Mouse (Mus musculus): ENCODE results near the gene Xrcc6. TPM values are rescaled to one million over a fixed set of nuclear protein-coding genes. Genes with fewer than 3 reads are reported as not detected.
A peak's percentile ranks its signal among the peaks of the same experiment; 100 is the strongest.

The Xrcc6 gene
- total and polyA plus RNA-seq, 3 experiments: 18.6 to 24.3 (median 18.9) TPM

DNA sequence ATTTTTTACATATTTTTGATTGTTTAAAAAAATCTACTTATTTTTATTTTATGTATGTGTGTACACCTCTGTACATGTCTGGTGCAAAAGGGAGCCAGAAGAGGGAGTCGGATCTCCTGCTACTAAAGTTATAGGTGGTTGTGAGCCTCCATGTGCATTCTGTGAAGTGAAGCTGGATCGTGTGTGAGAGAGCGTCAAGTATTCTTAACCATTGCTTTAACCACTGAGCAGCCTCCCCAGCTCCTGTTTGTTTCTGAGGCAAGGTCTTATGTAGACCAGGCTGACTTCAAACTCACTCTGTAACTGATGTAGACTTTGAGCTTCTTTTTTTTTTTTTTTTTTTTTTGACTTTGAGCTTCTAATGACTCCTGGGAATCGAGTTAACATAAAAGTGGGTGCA lies 29.8 kb downstream of the Xrcc6 start:
- TF ChIP-seq POLR2A (IDR thresholded peaks at IDR 0.05; ENCODE audit: insufficient read depth, low read depth, low read length) (no peak), CTCF (IDR thresholded peaks at IDR 0.05) (no peak)
- DNase-seq: no peak
- Histone ChIP-seq H3K27me3 (ENCODE audit: control insufficient read depth, insufficient read depth, low read length) (no peaks in the 10 kb centered on the region), H3K36me3 (ENCODE audit: control insufficient read depth, insufficient read depth, low read length) (no peaks in the 10 kb centered on the region; the same call in 1 of the 2 replicates), H3K27ac (no peak overlapping the region), H3K79me2 (replicated peaks; ENCODE audit: control insufficient read depth, insufficient read depth, low read length) (no peaks in the 10 kb centered on the region), H3K4me3 (no peak overlapping the region), H3K4me1 (ENCODE audit: control insufficient read depth, insufficient read depth, low read length) (peaks cover 1% of the 10 kb centered on the region; the same call in 1 of the 2 replicates), H3K9ac (ENCODE audit: low read depth, low read length) (no peak overlapping the region)
- WGBS: 85% methylated on average over 4 of the region's 4 CpGs
- intact Hi-C loops (cut with DNase I): no loop called here

DNA sequence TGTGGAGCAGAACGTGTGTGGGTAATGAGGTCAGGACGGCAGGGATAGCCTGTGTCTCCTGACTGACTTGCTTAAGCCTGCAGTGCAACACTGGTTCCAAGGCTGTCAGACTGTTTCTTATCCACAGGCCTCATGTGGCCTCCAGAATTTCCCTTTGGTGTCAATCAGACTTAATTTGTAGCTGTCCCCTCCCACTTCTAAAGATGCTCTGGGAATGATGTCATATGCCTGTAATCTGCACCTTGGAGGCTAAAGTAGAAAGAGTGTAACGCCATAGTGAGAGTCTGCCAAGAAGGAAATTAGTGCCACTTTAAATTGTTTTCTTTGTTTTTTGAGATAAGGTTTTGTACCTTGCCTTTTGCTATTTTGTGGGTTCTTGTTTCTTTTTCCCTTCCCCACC lies 31.7 kb downstream of the Xrcc6 start:
- H3K27me3 ChIP-seq (ENCODE audit: control insufficient read depth, insufficient read depth, low read length): no peaks in the 10 kb centered on the region
- peaks cover 1% of the 10 kb centered on the region; the same call in 1 of the 2 replicates for H3K4me1 ChIP-seq (ENCODE audit: control insufficient read depth, insufficient read depth, low read length)
- no peak for DNase-seq
- TF ChIP-seq POLR2A (IDR thresholded peaks at IDR 0.05; ENCODE audit: insufficient read depth, low read depth, low read length): no peak
- no peak for TF ChIP-seq EP300 (IDR thresholded peaks at IDR 0.05; ENCODE audit: insufficient read depth, low read depth, low read length)
- TF ChIP-seq CTCF (IDR thresholded peaks at IDR 0.05): no peak
- no peak overlapping the region for H3K27ac ChIP-seq
- H3K36me3 ChIP-seq (ENCODE audit: control insufficient read depth, insufficient read depth, low read length): no peaks in the 10 kb centered on the region; the same call in 1 of the 2 replicates
- intact Hi-C loops (cut with DNase I): no loop called here
- H3K4me3 ChIP-seq: no peak overlapping the region
- 50% methylated on average over 3 of the region's 3 CpGs for WGBS
- H3K79me2 ChIP-seq (replicated peaks; ENCODE audit: control insufficient read depth, insufficient read depth, low read length): no peaks in the 10 kb centered on the region
- no peak overlapping the region for H3K9ac ChIP-seq (ENCODE audit: low read depth, low read length)

DNA sequence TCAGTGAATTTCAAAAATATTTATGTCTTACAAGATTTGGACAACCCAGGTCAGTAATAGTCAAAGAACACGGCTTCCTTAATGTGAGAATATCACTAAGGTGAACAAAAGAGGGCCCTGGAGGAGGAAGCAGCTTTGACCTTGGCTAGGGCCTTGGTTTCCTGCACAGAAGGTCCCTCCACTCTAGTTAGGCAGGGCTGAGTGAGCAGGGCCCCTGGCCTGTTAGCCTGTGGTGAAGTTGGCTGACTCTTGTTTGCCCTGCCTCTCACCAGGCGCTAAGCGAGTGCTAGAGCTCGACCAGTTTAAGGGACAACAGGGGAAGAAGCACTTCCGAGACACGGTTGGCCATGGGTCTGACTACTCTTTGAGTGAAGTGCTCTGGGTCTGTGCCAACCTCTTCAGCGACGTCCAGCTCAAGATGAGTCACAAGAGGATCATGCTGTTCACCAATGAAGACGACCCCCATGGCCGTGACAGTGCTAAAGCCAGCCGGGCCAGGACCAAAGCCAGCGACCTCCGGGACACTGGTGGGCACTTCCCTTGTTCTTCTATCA lies 35.0 kb downstream of the Xrcc6 start:
- no peaks in the 10 kb centered on the region for H3K27me3 ChIP-seq (ENCODE audit: control insufficient read depth, insufficient read depth, low read length)
- H3K4me3 ChIP-seq: no peak overlapping the region
- H3K79me2 ChIP-seq (replicated peaks; ENCODE audit: control insufficient read depth, insufficient read depth, low read length): no peaks in the 10 kb centered on the region
- no peaks in the 10 kb centered on the region for H3K36me3 ChIP-seq (ENCODE audit: control insufficient read depth, insufficient read depth, low read length)
- H3K9ac ChIP-seq (ENCODE audit: low read depth, low read length): no peak overlapping the region
- DNase-seq: peak in 1 of 2 experiments; percentile 7
- intact Hi-C loops (cut with DNase I): no loop called here
- 40% methylated on average over 13 of the region's 13 CpGs for WGBS
- TF ChIP-seq CTCF (IDR thresholded peaks at IDR 0.05) (no peak), EP300 (IDR thresholded peaks at IDR 0.05; ENCODE audit: insufficient read depth, low read depth, low read length) (no peak), POLR2A (IDR thresholded peaks at IDR 0.05; ENCODE audit: insufficient read depth, low read depth, low read length) (no peak)
- H3K4me1 ChIP-seq (ENCODE audit: control insufficient read depth, insufficient read depth, low read length): no peaks in the 10 kb centered on the region
- no peak overlapping the region for H3K27ac ChIP-seq

DNA sequence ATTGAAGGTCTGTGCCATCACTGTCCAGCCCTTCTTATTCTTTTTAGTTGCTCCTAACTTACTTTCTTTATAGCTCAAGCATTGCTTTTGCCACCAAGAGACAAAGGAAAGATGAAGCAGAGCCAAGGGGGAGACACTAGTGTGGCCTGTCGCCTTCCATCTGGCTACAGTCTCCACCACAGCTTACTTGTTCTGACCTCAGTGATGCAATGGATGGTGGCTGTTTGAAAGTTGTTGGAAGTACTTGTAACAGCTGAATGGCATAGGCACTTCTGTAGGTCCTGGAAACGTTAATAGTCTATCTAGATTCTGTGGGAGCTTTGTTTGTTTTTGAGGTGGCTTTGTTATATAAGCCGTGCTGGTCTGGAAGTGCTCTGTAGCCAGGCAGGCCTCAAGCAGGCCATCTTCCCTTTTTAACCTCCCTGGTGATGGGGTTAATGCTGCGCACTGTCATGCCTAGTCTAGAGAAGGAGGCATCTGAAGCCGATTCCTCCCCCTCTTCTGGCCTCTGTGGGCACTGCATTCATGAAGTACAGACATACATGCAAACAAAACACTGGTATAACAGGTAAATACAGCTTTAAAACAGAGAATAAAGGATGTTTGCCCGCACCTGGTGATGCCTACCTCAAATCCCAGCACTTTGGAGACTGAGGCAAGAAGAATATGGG lies 36.5 kb downstream of the Xrcc6 start:
- H3K27ac ChIP-seq: no peak overlapping the region
- no peak for DNase-seq
- no peak overlapping the region for H3K9ac ChIP-seq (ENCODE audit: low read depth, low read length)
- TF ChIP-seq EP300 (IDR thresholded peaks at IDR 0.05; ENCODE audit: insufficient read depth, low read depth, low read length): no peak
- no peak for TF ChIP-seq POLR2A (IDR thresholded peaks at IDR 0.05; ENCODE audit: insufficient read depth, low read depth, low read length)
- TF ChIP-seq CTCF (IDR thresholded peaks at IDR 0.05): no peak
- H3K4me1 ChIP-seq (ENCODE audit: control insufficient read depth, insufficient read depth, low read length): no peaks in the 10 kb centered on the region
- intact Hi-C loops (cut with DNase I): no loop called here
- WGBS: 87% methylated on average over 6 of the region's 6 CpGs
- no peaks in the 10 kb centered on the region for H3K79me2 ChIP-seq (replicated peaks; ENCODE audit: control insufficient read depth, insufficient read depth, low read length)
- no peaks in the 10 kb centered on the region for H3K27me3 ChIP-seq (ENCODE audit: control insufficient read depth, insufficient read depth, low read length)
- no peak overlapping the region for H3K4me3 ChIP-seq
- no peaks in the 10 kb centered on the region for H3K36me3 ChIP-seq (ENCODE audit: control insufficient read depth, insufficient read depth, low read length)

DNA sequence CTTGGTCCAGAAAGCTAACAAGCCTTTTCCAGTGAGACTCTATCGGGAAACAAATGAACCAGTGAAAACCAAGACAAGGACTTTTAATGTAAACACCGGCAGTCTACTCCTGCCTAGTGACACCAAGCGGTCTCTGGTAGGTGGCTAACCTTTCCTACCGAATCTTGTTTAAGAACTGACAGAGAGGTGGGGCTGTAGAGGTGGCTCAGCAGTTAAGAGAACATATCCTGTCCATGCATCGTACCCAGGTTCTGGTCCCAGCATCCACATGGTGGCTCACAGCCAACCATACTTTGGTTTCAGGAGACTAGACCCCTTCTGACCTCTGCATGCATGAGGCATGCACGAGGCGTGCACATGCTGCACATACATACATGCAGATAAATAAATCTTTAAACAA lies 39.6 kb downstream of the Xrcc6 start:
- H3K4me3 ChIP-seq: no peak overlapping the region
- no peaks in the 10 kb centered on the region for H3K79me2 ChIP-seq (replicated peaks; ENCODE audit: control insufficient read depth, insufficient read depth, low read length)
- H3K27ac ChIP-seq: no peak overlapping the region
- H3K4me1 ChIP-seq (ENCODE audit: control insufficient read depth, insufficient read depth, low read length): no peaks in the 10 kb centered on the region
- no peak for TF ChIP-seq EP300 (IDR thresholded peaks at IDR 0.05; ENCODE audit: insufficient read depth, low read depth, low read length)
- TF ChIP-seq CTCF (IDR thresholded peaks at IDR 0.05): no peak
- TF ChIP-seq POLR2A (IDR thresholded peaks at IDR 0.05; ENCODE audit: insufficient read depth, low read depth, low read length): no peak
- no peaks in the 10 kb centered on the region for H3K36me3 ChIP-seq (ENCODE audit: control insufficient read depth, insufficient read depth, low read length)
- intact Hi-C loops (cut with DNase I): no loop called here
- no peak overlapping the region for H3K9ac ChIP-seq (ENCODE audit: low read depth, low read length)
- 89% methylated on average over 7 of the region's 7 CpGs for WGBS
- H3K27me3 ChIP-seq (ENCODE audit: control insufficient read depth, insufficient read depth, low read length): no peaks in the 10 kb centered on the region
- DNase-seq: no peak

DNA sequence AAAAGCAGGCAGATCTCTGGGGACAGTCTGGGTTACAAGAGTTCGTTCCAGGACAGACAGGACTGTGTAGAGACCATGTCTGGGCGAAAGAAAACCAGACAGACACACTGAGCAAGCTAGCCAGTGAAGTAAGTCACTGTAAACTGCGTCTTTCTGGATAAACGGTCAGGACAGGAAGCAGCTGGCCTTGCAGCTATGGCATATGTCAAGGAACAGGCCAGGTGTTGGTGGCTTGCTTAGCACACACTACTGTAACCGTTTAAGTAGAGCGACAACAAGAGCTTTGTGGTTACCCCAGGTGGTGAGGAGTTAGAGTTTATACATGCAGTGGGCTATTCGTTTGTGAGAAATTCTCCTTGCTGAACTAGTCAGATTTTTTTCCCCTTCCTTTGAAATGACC lies 40.1 kb downstream of the Xrcc6 start:
- no peaks in the 10 kb centered on the region for H3K27me3 ChIP-seq (ENCODE audit: control insufficient read depth, insufficient read depth, low read length)
- TF ChIP-seq POLR2A (IDR thresholded peaks at IDR 0.05; ENCODE audit: insufficient read depth, low read depth, low read length): no peak
- no peak for TF ChIP-seq EP300 (IDR thresholded peaks at IDR 0.05; ENCODE audit: insufficient read depth, low read depth, low read length)
- TF ChIP-seq CTCF (IDR thresholded peaks at IDR 0.05): no peak
- H3K79me2 ChIP-seq (replicated peaks; ENCODE audit: control insufficient read depth, insufficient read depth, low read length): no peaks in the 10 kb centered on the region
- WGBS: 76% methylated on average over 7 of the region's 7 CpGs
- H3K36me3 ChIP-seq (ENCODE audit: control insufficient read depth, insufficient read depth, low read length): no peaks in the 10 kb centered on the region
- intact Hi-C loops (cut with DNase I): no loop called here
- H3K4me3 ChIP-seq: no peak overlapping the region
- H3K27ac ChIP-seq: no peak overlapping the region
- H3K4me1 ChIP-seq (ENCODE audit: control insufficient read depth, insufficient read depth, low read length): no peaks in the 10 kb centered on the region
- no peak for DNase-seq
- no peak overlapping the region for H3K9ac ChIP-seq (ENCODE audit: low read depth, low read length)

Measured in heart, adult 2 months (tissue).